Mouse (Mus musculus): ENCODE measurements around the gene Anapc15.

Anapc15 gene

DNA sequence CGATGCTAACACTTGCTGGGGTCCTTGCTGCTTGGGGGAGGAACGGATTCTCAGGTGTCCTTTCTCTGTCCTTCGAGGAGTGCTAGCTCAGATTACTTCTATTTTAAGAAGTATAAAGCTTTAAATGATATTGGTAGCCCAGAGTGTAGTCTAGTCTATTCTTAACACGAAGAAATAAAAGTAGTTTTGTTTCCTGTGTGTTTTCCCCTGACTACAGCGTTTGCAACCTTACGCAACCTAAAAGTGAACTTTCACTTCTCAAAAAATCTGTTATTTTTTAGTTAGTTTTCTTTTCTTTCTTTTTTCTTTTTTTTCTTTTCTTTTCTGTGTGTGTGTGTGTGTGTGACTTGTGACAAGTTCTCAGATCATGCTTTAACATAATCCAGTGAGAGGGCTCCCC is 11.8 kb upstream of the Anapc15 start:
- no peak for DNase-seq (ENCODE audit: low spot score)

DNA sequence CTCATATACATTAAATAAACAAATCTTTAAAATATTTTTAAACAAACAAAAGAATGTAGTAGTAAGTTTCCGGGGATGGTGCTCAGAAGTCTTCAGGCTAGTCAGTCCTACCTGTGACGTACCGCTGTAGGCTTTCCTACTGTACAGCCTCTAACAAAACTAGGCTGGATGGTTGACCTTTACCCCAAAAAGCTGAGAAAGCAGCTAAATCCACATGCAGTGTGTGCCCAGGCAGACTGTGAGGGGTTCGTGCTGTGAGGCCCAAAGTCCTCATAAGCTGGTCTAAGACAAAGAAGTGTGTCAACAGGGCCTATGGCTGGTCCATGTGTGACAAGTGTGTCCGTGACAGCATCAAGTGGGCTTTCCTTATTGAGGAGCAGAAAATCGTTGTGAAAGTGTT is 10.7 kb upstream of the Anapc15 start:
- DNase-seq (ENCODE audit: low spot score) = no peak

DNA sequence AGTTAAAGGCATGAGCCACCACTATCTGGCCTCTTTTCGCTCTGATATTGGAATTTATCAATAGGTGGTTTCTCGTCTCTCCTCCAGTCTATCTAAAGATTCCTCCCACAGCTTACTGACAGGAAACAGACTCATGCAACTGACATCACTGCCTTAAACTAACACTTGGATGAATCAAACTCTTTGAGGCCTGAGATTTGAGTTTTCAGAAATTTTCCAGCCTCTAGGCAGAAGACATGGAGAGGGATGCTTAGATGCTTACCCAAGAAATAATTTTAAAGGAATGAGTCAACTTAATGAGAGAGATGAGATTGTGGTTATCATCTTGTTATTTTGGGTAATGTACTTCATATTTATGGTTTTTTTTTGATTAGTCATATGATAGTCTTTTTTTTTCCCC is 9.7 kb upstream of the Anapc15 start:
- DNase-seq (ENCODE audit: low spot score) = no peak

DNA sequence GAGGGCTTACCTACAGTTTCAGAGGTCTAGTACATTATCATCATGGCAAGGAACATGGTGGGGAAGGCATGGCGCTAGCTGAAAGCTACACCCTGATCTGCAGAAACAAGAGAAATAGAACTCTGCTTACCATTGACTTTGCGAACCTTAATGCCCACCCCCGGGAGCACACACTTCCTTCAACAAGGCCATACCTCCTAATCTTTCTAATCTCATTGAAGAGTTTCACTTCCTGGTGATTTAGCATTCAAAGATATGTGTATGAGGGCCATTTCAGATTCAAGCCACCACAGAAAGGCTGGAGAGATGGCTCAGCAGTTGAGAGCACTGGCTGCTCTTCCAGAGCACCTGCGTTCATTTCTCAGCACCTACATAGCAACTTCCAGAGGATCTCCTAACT is 6.4 kb upstream of the Anapc15 start, which contains the start of gene Folr2:
Gene Folr2, minus strand, starts transcription at position 101 of the 400 bp plus-strand sequence.
- no peak for DNase-seq (ENCODE audit: low spot score)

DNA sequence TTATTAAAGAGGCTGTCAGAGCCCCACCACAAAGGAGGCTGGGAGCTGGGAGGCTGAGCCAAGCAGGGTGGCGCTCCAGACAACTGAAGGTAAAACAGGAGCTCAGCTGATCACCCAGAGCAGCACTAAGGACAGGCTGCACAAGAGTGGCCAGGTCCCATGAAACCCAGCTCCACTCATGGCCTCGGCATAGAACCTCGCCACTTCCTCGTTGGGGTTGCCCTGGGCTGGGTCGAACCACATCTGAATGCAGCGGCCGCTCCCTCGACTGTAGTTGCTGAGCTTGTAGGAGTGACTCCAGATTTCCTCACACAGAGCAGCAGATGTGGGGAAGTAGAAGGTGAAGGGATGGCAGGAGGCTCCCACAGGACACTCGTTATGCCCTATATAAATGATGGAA is 5.2 kb upstream of the Anapc15 start:
- no peak for DNase-seq (ENCODE audit: low spot score)

DNA sequence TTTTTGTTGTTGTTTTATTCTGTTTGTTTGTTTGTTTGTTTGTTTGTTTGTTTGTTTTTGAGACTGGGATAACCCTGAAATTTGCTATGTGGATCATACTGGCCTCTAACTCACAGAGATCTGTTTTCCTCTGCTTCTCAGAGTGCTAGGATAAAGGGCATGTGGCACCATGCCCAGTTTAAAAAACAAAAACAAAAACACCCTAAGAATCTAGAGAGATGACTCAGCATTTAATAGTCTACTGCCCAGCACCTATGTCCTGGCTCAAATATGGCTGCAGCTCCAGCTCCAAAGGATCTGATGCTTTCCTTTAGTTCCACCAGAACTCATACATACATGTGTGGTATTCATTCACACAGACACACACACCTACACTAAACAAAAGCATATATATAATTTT is 2.5 kb upstream of the Anapc15 start:
- DNase-seq (ENCODE audit: low spot score) = no peak

DNA sequence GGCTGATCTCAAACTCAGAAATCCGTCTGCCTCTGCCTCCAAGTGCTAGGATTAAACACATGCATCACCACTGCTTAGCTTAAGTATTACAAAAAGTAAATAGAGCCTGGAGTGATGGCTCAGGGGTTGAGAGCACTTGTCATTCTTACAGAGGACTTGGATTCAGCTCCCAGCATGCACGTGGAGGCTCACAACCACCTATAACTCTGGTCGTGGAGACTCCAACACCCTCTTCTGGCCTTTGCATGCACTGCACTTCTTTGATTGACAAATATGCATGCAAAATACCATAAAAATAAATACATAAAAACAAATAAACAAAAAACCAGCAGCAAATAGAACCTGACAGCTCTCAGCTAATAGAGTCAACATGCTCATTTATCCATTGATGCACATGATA is 1.2 kb upstream of the Anapc15 start:
- DNase-seq (ENCODE audit: low spot score) = no peak

DNA sequence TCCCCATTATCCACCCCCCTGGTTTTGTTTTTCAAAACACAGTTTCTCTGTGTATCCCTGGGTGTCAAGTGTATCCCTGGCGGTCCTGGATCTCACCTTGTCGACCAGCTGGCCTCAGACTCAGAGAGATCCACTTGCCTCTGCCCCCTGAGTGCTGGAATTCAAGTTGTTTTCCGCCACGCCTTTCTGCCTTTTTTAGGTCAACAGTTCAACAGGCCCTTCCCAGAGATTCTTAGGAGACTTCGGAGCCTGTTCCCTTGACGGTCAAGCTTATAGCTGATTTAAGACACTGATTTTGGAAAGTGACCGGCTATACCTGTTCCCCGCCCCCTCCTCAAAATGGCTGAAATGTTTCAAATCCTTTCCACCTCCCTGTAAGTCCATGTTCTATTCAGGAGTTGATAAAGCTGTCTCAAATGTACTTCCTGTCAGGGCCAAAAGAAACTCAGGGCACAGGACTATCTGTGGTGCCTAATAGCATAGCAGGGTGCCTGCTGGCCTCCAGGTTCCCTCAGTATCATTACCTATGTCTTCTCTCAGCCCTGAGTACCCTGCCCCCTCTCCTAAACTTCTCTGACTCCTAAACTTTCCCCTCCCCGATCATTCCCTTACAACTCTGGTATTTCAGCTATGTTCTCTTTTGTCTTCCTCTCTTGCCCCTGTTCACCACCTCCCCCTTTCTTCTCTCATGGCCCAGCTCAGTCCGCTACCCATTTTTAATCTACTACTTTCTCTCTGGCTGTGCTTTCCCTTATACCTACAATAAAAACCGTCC is 3.2 kb downstream of the Anapc15 start:
- DNase-seq (ENCODE audit: low spot score) = no peak

DNA sequence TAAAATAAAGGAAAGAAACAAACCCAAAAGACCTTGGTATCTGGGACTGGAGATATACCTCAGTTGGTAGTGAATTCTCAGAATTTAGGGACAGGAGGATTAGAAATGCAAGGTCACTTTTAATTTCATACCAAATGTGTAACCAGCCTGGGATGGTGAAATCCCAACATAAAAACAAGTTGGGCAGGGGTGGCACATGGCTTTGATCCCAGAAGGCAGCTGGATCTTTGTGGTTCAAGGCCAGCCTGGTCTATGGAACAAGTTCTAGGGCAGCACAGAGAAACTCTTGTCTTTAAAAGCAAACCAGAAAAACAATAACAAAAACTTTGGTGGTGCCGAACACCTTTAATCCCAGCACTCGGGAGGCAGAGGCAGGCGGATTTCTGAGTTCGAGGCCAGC is 4.0 kb downstream of the Anapc15 start:
- DNase-seq (ENCODE audit: low spot score) = no peak

DNA sequence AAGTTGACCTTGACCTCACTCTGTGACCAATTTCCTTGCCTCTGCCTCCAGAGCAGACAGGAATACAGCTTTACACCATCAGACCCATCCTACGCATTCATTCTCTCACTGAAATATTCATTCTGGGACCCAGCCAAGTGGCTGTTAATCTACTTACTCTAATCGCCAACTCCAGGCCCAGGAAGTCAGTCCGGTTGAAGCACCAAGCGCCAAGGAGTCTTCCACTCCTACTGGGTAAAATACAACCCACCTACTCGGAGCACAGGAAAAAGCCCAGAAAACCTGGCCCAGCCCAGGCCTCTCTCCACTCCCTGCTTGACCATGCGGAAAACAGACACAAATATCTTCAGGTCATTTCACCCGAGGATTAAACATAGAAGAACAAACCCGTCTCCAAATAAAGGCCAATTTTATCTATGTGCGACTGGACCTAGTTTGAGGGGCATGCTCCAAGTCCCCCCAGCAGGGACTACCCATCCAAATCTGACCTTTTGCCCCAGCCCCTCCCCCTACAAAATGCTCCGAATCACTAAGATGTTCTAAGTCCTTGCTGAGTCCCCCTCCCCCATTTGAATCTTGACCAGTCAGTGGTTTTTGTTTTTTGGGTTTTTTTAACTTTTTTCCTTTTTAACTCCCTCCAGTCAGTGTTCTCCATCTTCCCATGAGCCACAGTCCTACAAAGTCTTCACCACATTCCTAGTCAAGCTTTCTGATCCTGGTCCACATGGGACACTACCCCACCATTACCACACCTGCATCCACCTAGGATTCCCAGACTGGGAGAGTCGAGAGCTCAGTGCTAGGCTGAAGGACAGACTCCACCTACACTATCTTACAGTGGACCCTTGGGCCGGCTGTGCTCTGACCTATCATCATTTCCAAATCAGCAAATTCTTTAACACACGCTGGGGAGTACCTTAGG is 5.0 kb downstream of the Anapc15 start:
- no peak for DNase-seq (ENCODE audit: low spot score)

DNA sequence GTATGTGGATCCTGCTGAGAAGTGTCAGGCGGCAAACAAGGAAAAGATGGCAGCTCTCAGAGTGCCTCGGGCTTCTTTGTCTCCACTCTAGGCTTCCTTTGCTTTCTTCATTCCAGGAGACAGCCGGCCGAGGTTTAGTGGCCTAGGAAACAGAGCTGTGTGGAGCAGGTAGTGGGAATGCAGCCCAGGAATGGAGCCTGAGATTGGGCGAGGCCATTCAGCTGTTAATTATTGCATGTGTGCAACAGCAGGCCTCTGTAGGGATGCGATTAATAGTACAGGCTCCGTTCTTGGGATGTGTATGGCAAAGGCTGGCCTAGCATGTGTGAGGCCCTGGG is 5.6 kb downstream of the Anapc15 start:
- DNase-seq (ENCODE audit: low spot score) = no peak

DNA sequence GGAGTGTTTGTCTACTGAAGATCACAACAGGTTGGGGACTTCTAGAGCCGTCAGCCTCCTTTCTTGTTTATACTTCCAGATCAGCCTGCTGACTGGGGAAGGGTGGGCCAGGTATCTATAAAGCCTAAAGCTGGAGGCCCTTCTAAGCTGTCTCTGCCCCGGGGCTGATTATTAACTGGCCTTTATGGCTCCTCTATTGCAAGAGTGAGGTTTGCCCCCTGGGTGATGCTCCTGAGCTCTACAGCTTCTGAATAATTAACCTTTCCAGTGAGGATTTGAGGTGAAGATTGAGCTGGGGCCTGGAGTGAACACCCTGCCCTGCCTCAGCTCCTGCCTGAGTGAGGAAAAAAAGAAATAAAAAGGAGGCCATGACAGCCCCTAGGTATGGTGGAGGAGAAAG is 7.1 kb downstream of the Anapc15 start, which contains the start of gene Folr1:
Gene Folr1, minus strand, starts transcription at position 160 of the 400 bp plus-strand sequence.
- no peak for DNase-seq (ENCODE audit: low spot score)

DNA sequence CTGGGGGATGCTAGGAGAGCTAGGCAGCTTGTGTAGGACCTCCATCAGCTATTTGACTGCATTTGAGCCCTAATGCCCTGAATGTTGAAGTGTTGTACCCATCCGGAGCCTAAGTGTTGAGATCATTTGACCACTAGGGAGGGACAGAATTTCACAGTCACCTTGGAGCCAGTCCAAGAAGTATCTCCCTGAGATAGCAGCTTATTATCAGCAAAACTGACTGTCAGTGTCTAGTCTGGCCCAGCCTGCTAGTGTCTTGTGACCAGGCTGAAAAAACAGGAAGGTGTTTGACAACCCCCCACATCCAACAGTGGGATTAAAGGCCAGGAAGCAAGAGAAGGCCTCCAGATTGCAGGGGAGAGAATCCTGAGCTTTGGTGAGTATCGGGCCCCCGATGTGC is 7.8 kb downstream of the Anapc15 start:
- no peak for DNase-seq (ENCODE audit: low spot score)

DNA sequence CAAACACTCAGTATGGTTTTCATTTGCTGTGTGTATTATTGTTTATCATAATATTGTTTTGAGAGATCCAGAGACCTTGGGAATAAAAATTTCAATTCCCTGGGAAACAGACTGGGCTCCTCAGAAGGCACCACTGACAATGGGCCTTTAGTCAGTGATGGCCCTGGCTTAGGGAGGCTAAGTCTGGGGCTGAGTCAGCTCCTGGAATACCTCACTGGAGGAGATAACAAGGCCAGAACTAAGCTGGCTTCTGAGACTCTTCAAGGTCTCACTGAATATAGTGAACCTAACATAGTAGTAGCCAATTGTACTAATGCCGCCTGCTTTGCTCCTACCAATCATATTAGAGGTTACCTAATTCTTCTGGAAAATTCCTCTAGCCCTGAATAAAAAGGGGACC is 12.5 kb downstream of the Anapc15 start:
- DNase-seq (ENCODE audit: low spot score) = no peak

DNA sequence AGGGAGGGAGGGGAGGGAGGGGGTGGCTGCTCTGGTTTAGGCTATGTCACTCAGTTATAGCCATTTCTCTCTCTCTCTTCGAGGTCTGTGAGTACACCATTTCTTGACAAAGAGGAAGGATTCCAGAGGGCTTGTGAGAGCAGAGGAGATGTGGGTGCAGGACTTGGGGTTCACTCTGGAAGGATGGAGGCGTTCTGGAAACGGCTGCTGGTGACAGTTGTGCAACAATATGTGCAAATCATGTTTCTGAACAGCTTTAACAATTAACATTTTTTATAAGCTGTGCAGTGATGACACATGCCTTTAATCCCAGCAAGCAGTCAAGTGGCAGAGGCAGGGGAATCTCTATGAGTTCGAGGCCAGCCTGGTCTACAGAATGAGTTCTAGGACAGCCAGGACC is 17.3 kb downstream of the Anapc15 start:
- DNase-seq (ENCODE audit: low spot score) = no peak

DNA sequence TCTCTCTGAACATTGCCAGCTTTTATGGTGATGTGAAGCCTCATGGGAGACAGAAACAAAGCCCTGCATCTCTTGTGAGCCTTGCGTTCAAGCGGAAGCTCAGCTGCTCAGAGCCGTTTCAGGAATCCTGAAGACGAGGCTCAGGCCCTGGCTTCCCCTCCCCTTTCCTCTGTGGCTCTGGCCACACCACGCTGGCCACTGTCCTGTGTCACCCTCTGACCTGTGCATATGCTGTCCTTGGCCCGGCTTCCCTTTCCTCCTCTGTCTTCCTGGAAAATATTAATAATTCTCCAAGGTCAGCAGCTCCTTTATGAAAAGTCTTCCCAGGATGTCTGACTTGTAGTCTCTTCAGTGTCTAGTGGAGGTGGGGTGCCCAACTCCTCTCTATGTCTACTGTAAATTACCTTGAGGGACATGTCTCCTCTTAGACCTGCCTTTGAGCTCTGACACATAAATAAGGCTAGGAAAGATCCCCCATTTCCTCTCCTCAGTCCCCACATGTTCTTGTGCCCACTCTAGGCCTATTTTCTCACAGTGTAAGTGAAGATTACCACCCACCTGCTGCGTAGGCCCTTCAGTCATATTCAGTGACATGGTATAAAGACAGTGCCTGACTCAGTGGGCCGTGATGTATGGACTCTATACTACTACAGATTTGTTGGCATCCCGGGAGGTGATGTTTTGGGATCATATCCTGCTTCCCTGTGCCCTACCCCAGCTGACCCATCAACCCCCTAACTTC is 19.1 kb downstream of the Anapc15 start:
- no peak for DNase-seq (ENCODE audit: low spot score)

DNA sequence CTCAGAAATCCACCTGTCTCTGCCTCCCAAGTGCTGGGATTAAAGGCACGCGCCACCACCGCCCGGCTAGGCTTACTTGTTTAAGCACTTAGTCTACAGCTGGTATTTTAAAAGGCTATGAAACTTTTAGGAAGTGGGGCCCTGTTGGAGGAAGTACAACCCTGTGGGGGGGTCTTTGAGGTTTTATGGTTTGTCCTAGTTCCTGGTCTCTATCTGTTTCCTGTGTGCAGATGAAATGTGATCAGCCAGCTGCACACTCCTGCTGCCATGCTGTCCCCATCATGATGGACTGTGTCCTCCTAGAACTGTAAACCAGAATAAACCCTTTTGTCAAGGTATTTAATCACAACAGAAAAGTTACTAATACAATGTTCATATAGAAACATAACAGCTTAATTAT is 20.6 kb downstream of the Anapc15 start:
- DNase-seq (ENCODE audit: low spot score) = no peak

DNA sequence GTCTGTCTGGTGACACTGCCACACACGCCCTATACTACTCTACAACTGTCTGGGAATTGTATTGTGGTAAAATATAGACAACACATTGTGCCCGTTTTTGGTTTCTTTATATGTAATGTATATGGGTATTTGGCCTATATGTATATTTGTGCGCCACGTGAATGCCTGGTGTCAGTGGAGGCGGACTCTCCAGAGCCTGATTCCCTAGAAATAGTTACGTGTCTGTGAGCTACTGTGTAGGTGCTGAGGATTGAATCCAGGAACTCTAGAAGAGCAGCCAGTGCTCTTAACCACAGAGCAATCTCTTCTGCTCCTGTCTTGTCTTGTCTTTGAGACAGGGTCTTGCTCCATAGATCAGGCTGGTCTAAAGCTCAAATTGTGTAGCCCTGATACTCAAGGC is 22.8 kb downstream of the Anapc15 start:
- no peak for DNase-seq (ENCODE audit: low spot score)

DNA sequence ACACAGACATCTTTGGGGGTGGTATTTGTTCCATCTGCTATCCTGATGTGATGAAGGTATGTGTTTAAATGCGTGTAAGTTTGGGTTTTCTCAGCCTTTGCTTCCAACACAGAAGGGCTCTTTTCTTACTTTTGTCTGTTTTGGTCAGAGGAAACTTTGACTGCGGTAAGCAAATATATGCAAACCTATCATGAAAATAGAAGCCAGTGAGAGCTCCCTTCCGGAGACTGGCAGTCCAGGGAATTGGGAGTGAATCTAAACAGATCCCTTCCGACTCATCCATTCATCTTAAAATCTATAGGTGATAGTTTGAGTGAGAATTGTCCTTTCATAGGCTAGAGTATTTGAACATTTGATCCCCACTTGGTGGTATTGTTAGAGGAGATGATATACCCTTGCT is 24.9 kb downstream of the Anapc15 start:
- no peak for DNase-seq (ENCODE audit: low spot score)

DNA sequence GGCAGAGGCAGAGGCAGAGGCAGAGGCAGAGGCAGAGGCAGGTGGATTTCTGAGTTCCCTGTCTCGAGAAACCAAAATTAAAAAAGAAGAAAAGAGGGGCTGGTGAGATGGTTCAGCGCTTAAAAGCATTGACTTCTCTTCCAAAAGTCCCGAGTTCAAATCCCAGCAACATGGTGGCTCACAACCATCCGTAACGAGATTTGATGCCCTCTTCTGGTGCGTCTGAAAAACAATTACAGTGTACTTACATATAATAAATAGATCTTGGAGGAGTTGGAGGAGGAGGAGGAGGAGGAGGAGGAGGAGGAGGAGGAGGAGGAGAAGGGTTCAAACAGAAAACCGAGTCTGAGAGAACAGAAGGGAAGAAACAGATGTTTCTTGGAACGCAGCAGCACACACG is 32.2 kb downstream of the Anapc15 start:
- DNase-seq (ENCODE audit: low spot score) = no peak

DNA sequence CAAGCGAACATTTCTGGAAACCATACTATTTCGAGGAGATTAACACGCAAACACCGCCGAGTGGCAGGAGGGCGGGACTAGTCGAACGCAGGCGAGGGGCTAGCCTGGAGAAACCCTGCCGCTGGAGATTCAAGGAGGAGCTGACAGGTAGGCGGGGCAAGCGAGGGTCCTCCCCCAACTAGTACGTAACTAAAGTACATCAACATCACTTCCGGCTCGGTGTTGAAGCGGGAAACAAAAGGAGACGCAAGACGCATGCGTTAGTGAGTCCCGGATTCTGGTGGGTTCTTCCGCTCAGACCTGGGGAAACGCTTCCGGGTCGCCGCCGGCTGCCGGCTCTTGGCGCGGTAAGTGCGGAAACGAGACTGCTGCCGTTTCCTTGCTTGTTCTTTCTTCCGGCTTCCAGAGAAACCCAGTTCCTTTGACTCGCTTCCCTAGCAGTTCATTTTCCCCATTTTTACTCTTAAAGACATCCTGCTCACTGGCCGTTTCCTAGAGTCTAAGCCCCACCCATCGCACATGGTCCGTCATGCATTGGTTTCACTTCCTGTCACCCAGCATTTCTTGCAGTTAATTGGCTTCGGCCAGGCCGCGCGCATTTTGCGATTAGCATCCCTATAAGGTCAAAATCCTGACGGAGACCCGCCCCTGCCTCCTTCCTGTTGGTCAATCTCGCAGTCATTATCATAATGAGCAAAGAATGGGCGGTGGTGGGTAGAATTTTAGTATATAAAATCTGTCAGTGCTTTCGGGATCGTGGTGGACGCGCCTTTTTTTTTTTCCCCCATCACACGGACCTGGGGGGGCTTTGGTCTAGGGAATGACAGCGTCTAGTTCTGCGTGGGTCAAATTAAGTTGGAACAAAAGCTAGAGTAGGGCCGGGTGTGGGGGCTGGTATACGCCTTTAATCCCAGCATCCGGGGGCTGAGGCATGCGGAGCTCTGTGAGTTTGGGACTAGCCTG is 32.9 kb downstream of the Anapc15 start:
- peak; percentile 98 for DNase-seq (ENCODE audit: low spot score)

All from layer of hippocampus, adult 9-10 months (tissue).